ENCODE assay signal across 9 mouse cellular contexts in the genomic region with DNA sequence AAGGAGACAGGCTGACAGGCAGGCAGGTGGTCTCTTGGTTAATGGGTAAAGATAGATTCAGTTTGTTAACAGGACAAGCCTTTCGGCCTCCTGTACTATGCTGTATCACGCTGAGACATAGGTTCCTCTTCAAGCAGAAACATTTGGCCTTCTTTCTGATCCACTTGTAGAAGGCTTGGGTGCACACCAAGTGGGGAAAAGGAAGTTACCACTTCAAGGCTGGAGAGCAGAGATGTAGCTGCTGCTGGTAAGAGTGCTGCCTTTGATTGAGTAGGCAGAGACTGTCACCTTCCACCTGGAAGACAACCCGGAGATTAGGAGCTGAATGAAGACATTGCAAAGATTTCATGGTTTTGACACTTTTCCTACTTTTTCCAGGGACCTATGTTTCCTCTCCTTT. TPM values are rescaled to one million over a fixed set of nuclear protein-coding genes. Genes with fewer than 3 reads are reported as not detected.
DNase-seq lines count a peak whose midpoint lies in the region; ATAC-seq and TF ChIP-seq lines count a peak whose summit lies in the region.
"Had no signal": no experiment of that assay in that cellular context is flagged by ENCODE, and none has a peak within 500 bp of the region (broad histone marks: within the 10 kb centered on the region; RNA-seq: fewer than 3 reads in every experiment).

No protein-coding gene starts in this region.

- no peaks in the 10 kb centered on the region for H3K27me3 ChIP-seq in heart, postnatal 0 days (ENCODE audit: control insufficient read depth, insufficient read depth, low read length)
- peaks cover 9% of the 10 kb centered on the region for H3K27me3 ChIP-seq in E14TG2a.4 (ENCODE audit: insufficient read depth, low read length)
- no peaks in the 10 kb centered on the region for H3K27me3 ChIP-seq in midbrain, embryonic 13.5 days

- DNase-seq in heart, postnatal 0 days (ENCODE audit: low spot score) = no peak
- no peak for DNase-seq in heart, postnatal 4 days
- no peak for DNase-seq in adrenal gland, postnatal 14 days
- no peak for DNase-seq in layer of hippocampus, postnatal 36 days
- DNase-seq: lung, postnatal 4 days had no signal

- TF ChIP-seq CTCF in heart, postnatal 0 days (IDR thresholded peaks at IDR 0.05; ENCODE audit: low read depth) = no peak
- no peak for TF ChIP-seq CTCF in E14TG2a.4 (conservative IDR thresholded peaks at IDR 0.05; ENCODE audit: low read length)

- H3K9me3 ChIP-seq in heart, postnatal 0 days (replicated peaks; ENCODE audit: control insufficient read depth, low read length) = no peaks in the 10 kb centered on the region
- no peaks in the 10 kb centered on the region for H3K9me3 ChIP-seq in E14TG2a.4 (ENCODE audit: low read length)
- H3K9me3 ChIP-seq in midbrain, embryonic 13.5 days = no peaks in the 10 kb centered on the region

- no peak overlapping the region for H3K9ac ChIP-seq in heart, postnatal 0 days (replicated peaks; ENCODE audit: low read depth, low read length)
- H3K9ac ChIP-seq in midbrain, embryonic 13.5 days (replicated peaks) = peak overlapping the region; percentile 98

- ATAC-seq in heart, postnatal 0 days (ENCODE audit: insufficient read depth, low read depth) = no peak
- peak; percentile 46 to 72 for ATAC-seq in hematopoietic stem cell, adult 5-6 weeks (replicated peaks in 1 of 2; ENCODE audit: insufficient read depth in 1 of 2, low FRiP score in 2 of 2, low TSS enrichment in 1 of 2, low read depth in 1 of 2, poor library complexity in 2 of 2, severe bottlenecking in 2 of 2)
- ATAC-seq in midbrain, embryonic 13.5 days = no peak
- no peak for ATAC-seq in activated CD4-positive, CD25-positive, alpha-beta regulatory T cell, adult 4 months

- H3K27ac ChIP-seq in heart, postnatal 0 days (ENCODE audit: low read depth) = no peak overlapping the region
- H3K27ac ChIP-seq in midbrain, embryonic 13.5 days = no peak overlapping the region

- peaks cover 9% of the 10 kb centered on the region for H3K4me1 ChIP-seq in heart, postnatal 0 days (ENCODE audit: control insufficient read depth, insufficient read depth)
- H3K4me1 ChIP-seq in E14TG2a.4 (replicated peaks; ENCODE audit: low read depth, low read length) = peaks cover 57% of the 10 kb centered on the region
- peaks cover 51% of the 10 kb centered on the region for H3K4me1 ChIP-seq in midbrain, embryonic 13.5 days (replicated peaks)

- WGBS in heart, postnatal 0 days = 62% methylated on average over 3 of the region's 3 CpGs
- 74% methylated on average over 3 of the region's 3 CpGs for WGBS in midbrain, embryonic 13.5 days

- H3K4me3 ChIP-seq in heart, postnatal 0 days (ENCODE audit: low read depth, low read length) = peak overlapping the region; percentile 88; the same call in 1 of the 2 replicates
- H3K4me3 ChIP-seq in E14TG2a.4 (replicated peaks; ENCODE audit: low read length) = peak overlapping the region; percentile 87; the same call in 1 of the 2 replicates
- H3K4me3 ChIP-seq in midbrain, embryonic 13.5 days (replicated peaks) = peak overlapping the region; percentile 83

- 0 out of 2 replicates have a peak, but pooled peaks cover 6% of the 10 kb centered on the region for H3K36me3 ChIP-seq in heart, postnatal 0 days (replicated peaks; ENCODE audit: control insufficient read depth, insufficient read depth, low read length)
- peaks cover 8% of the 10 kb centered on the region; the same call in 1 of the 2 replicates for H3K36me3 ChIP-seq in E14TG2a.4 (ENCODE audit: insufficient read depth, low read length)
- H3K36me3 ChIP-seq in midbrain, embryonic 13.5 days = peaks cover 22% of the 10 kb centered on the region

- H3K4me2 ChIP-seq in heart, postnatal 0 days (ENCODE audit: low read depth, low read length) = peak overlapping the region; percentile 95; the same call in 1 of the 2 replicates
- peak overlapping the region; percentile 94 for H3K4me2 ChIP-seq in midbrain, embryonic 13.5 days (replicated peaks)

- no peak for TF ChIP-seq EP300 in heart, postnatal 0 days (IDR thresholded peaks at IDR 0.05; ENCODE audit: low read depth)

RNA-seq across cellular contexts. Expression of a gene that starts 1.3 kb away (rescaled TPM):
- 3.4 and 7.9 TPM in 2 replicates for total RNA-seq in heart, postnatal 0 days (2014; rRNA removed; ENCODE audit: low replicate concordance)
- 13.4 and 13.8 TPM in 2 replicates for polyA plus RNA-seq in heart, postnatal 0 days (2015; fragmentation: Nextera tagmentation; extraction: Ambion mirVana)
- total RNA-seq in heart, postnatal 4 days (2021) = 10 to 100 TPM; 10.0 to 13.1 TPM
- total RNA-seq in hematopoietic stem cell, adult 5-6 weeks (2017) = 19.4 and 19.7 TPM in 2 replicates
- polyA plus RNA-seq in midbrain, embryonic 13.5 days (2015; fragmentation: Nextera tagmentation; extraction: Ambion mirVana) = 71.3 and 71.6 TPM in 2 replicates
- under 1 TPM; 0.60 to 0.84 TPM for polyA plus RNA-seq in activated CD4-positive, CD25-positive, alpha-beta regulatory T cell, adult 4 months (2017; shearing (Covaris generic))
- total RNA-seq in adrenal gland, postnatal 14 days (2021) = 11.0 and 14.6 TPM in 2 replicates
- total RNA-seq in layer of hippocampus, postnatal 36 days (2021) = 10 to 100 TPM; 10.5 to 12.5 TPM

Comparison
In these comparisons a context has a peak if more than half of its experiments do, and no peak if none do; other contexts are left out.
1. ATAC-seq: peak in hematopoietic stem cell, adult 5-6 weeks (2 of 2); none in heart, postnatal 0 days (single experiment), midbrain, embryonic 13.5 days (single experiment) and activated CD4-positive, CD25-positive, alpha-beta regulatory T cell, adult 4 months (single experiment).
2. Peak in every context shown above with its lines, with median percentiles within 50 percentile points of each other: H3K4me3 ChIP-seq.